Mouse (Mus musculus) spleen, postnatal 10 days (tissue): ENCODE results near the gene Gm4302.
"Not testable (repeated sequence)": the region's sequence is repeated elsewhere in the genome, so short reads cannot be mapped to it uniquely, and the experiment has no call there.

ENCODE experiments used
- DNase-seq, 2 experiments: peaks; one replicate each; pipeline ENCODE4 v3.0.0; 2021 to 2022; ENCODE audit warnings: low spot score in 2 of 2

The Gm4302 gene

GRCm38 (mm10) chr10:100340536-100340935, at the start of gene Gm4302:
TSS of gene Gm4302 (plus strand) at chr10:100340836.
- DNase-seq: not testable (repeated sequence)

- no peak for DNase-seq
Observed at GRCm38 (mm10) chr10:100296105-100296504, 44.5 kb upstream of the Gm4302 start.

GRCm38 (mm10) chr10:100300106-100300505, 40.5 kb upstream of the Gm4302 start:
- not testable (repeated sequence) for DNase-seq

- DNase-seq: not testable (repeated sequence)
Observed at GRCm38 (mm10) chr10:100335376-100335775, 5.3 kb upstream of the Gm4302 start, which contains the start of gene Gm4301. TSS of gene Gm4301 (plus strand) at chr10:100335676.

DNA sequence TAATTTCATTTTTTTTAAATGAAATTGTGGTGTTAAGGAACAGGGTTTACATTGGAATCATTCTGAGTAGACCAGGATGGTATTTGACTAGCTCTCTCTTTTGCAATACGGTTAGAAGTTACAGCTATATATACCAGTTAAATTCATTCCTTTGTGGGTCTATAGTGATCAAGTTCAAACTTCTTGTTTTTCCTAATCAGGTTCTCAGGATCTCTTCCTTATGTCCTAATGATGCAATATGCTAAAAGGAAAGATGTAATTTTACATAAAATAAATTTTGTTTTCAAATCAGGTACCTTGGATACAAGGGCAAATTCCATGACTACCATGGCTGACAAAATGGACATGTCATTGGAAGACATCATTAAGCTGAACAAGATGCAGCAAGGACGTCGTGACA, 5.0 kb downstream of the Gm4302 start, which contains the start of gene Gm4303:
TSS of gene Gm4303 (plus strand) at position 301 of the 400 bp plus-strand sequence.
- DNase-seq: not testable (repeated sequence)

DNA sequence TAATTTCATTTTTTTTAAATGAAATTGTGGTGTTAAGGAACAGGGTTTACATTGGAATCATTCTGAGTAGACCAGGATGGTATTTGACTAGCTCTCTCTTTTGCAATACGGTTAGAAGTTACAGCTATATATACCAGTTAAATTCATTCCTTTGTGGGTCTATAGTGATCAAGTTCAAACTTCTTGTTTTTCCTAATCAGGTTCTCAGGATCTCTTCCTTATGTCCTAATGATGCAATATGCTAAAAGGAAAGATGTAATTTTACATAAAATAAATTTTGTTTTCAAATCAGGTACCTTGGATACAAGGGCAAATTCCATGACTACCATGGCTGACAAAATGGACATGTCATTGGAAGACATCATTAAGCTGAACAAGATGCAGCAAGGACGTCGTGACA, 10.2 kb downstream of the Gm4302 start, which contains the start of gene Gm4305:
TSS of gene Gm4305 (plus strand) at position 301 of the 400 bp plus-strand sequence.
- not testable (repeated sequence) for DNase-seq

- DNase-seq: peak; percentile 7 to 12
Observed at GRCm38 (mm10) chr10:100356841-100357240, 16.2 kb downstream of the Gm4302 start.

GRCm38 (mm10) chr10:100361038-100361437, 20.4 kb downstream of the Gm4302 start, which contains the start of gene Gm4307:
TSS of gene Gm4307 (plus strand) at chr10:100361338.
- DNase-seq: not testable (repeated sequence)

- DNase-seq: not testable (repeated sequence)
Observed at GRCm38 (mm10) chr10:100382460-100382859, 41.8 kb downstream of the Gm4302 start, which contains the start of gene Gm4312. TSS of gene Gm4312 (minus strand) at chr10:100382560.
